Mouse (Mus musculus) CH12.LX (cell line): ENCODE results near the gene Plekhh3.

ENCODE experiments used
- CHD2 ChIP-seq: IDR thresholded peaks from 2 replicates; pipeline ENCODE4 v1.6.1; 2011; ENCODE audit warnings: low read length, improper control_type of control experiment
- CTCF ChIP-seq, 2 experiments: IDR thresholded peaks in 1 of 2; conservative IDR thresholded peaks in 1 of 2; 2 replicates each; pipeline ENCODE4 v1.5.1; 2011 to 2012; ENCODE audit warnings: low read depth in 2 of 2, low read length in 2 of 2, improper control_type of control experiment in 1 of 2, inconsistent platforms in 1 of 2, mild to moderate bottlenecking in 1 of 2, moderate library complexity in 1 of 2
- HCFC1 ChIP-seq: IDR thresholded peaks from 2 replicates; pipeline ENCODE4 v1.6.1; 2012; ENCODE audit warnings: low read depth, mild to moderate bottlenecking, inconsistent platforms, low read length, improper control_type of control experiment
- JUN ChIP-seq: IDR thresholded peaks from 2 replicates; pipeline ENCODE4 v1.6.1; 2011; ENCODE audit warnings: low read depth, mild to moderate bottlenecking, low read length, improper control_type of control experiment, moderate library complexity; ENCODE audit not compliant: insufficient read depth
- JUND ChIP-seq: conservative IDR thresholded peaks from 2 replicates; pipeline ENCODE4 v1.6.1; 2011; ENCODE audit warnings: low read depth, low read length, improper control_type of control experiment
- POLR2AphosphoS2 ChIP-seq: IDR thresholded peaks from 2 replicates; pipeline ENCODE4 v1.6.1; 2011; ENCODE audit warnings: low read depth, low read length, improper control_type of control experiment
- RCOR1 ChIP-seq: conservative IDR thresholded peaks from 2 replicates; pipeline ENCODE4 v1.6.1; 2012; ENCODE audit warnings: low read depth, mild to moderate bottlenecking, inconsistent platforms, low read length, improper control_type of control experiment
- TBP ChIP-seq: conservative IDR thresholded peaks from 2 replicates; pipeline ENCODE4 v1.6.1; 2011; ENCODE audit warnings: low read depth, low read length, improper control_type of control experiment
- TCF12 ChIP-seq: IDR thresholded peaks from 2 replicates; pipeline ENCODE4 v1.6.1; 2014; ENCODE audit warnings: low read depth, mild to moderate bottlenecking, inconsistent platforms, low read length, improper control_type of control experiment
- ZMIZ1 ChIP-seq: IDR thresholded peaks from 2 replicates; pipeline ENCODE4 v1.6.1; 2012; ENCODE audit warnings: low read depth, mild to moderate bottlenecking, inconsistent platforms, low read length, improper control_type of control experiment

GRCm38 (mm10) chr11:101181961-101182360, 10.8 kb upstream of the Plekhh3 start:
- no peak for TF ChIP-seq RCOR1
- TF ChIP-seq TBP, result no peak
- no peak for TF ChIP-seq CHD2
- no peak for TF ChIP-seq JUN
- TF ChIP-seq CTCF (conservative IDR thresholded peaks at IDR 0.05 in 1 of 2, IDR thresholded peaks at IDR 0.05 in 1 of 2; ENCODE audit: low read depth in 2 of 2, low read length in 2 of 2), result no peak
- no peak for TF ChIP-seq ZMIZ1
- TF ChIP-seq TCF12, result no peak
- TF ChIP-seq HCFC1, result no peak
- no peak for TF ChIP-seq JUND
- TF ChIP-seq POLR2AphosphoS2, result no peak
